Mouse (Mus musculus): ENCODE data around the gene Mrpl20.

DNA sequence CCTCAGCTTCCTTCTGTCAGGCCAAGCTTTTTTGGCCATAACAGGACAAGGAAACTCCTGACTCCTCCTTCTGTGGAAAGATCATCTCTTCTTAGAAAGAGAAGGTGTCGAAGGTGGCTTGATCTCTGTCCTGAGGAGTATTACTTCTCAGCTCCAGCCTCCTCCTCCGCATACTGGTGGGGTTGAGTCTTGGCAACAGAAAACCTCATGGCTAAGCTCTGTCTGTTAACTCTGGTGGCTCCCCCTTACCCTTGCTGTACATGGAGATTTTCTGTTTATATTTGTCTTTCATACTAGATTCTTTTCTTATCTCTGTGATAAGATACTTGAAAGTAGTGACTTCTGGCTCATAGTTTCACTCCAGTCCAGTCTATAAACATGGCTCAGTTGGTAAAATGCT is 8.9 kb upstream of the Mrpl20 start:
- no peak for TF ChIP-seq POLR2A (IDR thresholded peaks at IDR 0.05; ENCODE audit: borderline replicate concordance, insufficient read depth, low read length)
- no peak for TF ChIP-seq CTCF (IDR thresholded peaks at IDR 0.05; ENCODE audit: borderline replicate concordance, insufficient read depth, low read depth, low read length)
